Mouse (Mus musculus) neural tube, embryonic 15.5 days (tissue): ENCODE data around the gene Trp53tg5. TPM values are rescaled to one million over a fixed set of nuclear protein-coding genes. Genes with fewer than 3 reads are reported as not detected.

Experiments
- ATAC-seq: fragments of 200-750 bp; cut with Nextera tagmentation; 2 replicates; pipeline ENCODE4 v1.8.0; 2017; ENCODE audit warnings: mild to moderate bottlenecking, moderate TSS enrichment, moderate library complexity; ENCODE audit not compliant: low FRiP score
- H3K27ac ChIP-seq: fragments of 300-500 bp; sonication (generic); replicated peaks from 2 replicates; pipeline ENCODE4 v1.5.1; 2015; ENCODE audit warnings: mild to moderate bottlenecking, inconsistent platforms
- H3K27me3 ChIP-seq: fragments of 300-500 bp; sonication (generic); replicated peaks from 2 replicates; pipeline ENCODE4 v1.6.1; 2015; ENCODE audit warnings: inconsistent platforms
- H3K36me3 ChIP-seq: fragments of 300-500 bp; sonication (generic); 2 replicates; pipeline ENCODE4 v1.6.1; 2015; ENCODE audit warnings: inconsistent platforms
- H3K4me1 ChIP-seq: fragments of 300-500 bp; sonication (generic); 2 replicates; pipeline ENCODE4 v1.6.1; 2015; ENCODE audit warnings: inconsistent platforms
- H3K4me2 ChIP-seq: fragments of 300-500 bp; sonication (generic); 2 replicates; pipeline ENCODE4 v1.6.1; 2015; ENCODE audit warnings: inconsistent platforms, mild to moderate bottlenecking, moderate library complexity
- H3K4me3 ChIP-seq: fragments of 300-500 bp; sonication (generic); replicated peaks from 2 replicates; pipeline ENCODE4 v1.5.1; 2015; ENCODE audit warnings: mild to moderate bottlenecking, inconsistent platforms
- H3K9ac ChIP-seq: fragments of 300-500 bp; sonication (generic); replicated peaks from 2 replicates; pipeline ENCODE4 v1.6.1; 2015; ENCODE audit warnings: mild to moderate bottlenecking, inconsistent platforms
- H3K9me3 ChIP-seq: fragments of 300-500 bp; sonication (generic); replicated peaks from 2 replicates; pipeline ENCODE4 v1.6.1; 2016; ENCODE audit warnings: inconsistent platforms
- WGBS: fragments of 180-500 bp; shearing (Covaris S2); methylation state at CpG from one replicate; pipeline ENCODE4 v1.1.7; 2015; ENCODE audit warnings: mixed read lengths; 5-methylcytosine and 5-hydroxymethylcytosine counted together
- polyA plus RNA-seq: library from polyadenylated mRNA; unstranded; fragments of >200 nt; fragmentation: Nextera tagmentation; extraction: Ambion mirVana; gene quantifications from 2 replicates; pipeline ENCODE4 v1.2.1, GENCODE M21; 2015

The Trp53tg5 gene
- polyA plus RNA-seq, 1 experiment from 2014 or later = not detected

DNA sequence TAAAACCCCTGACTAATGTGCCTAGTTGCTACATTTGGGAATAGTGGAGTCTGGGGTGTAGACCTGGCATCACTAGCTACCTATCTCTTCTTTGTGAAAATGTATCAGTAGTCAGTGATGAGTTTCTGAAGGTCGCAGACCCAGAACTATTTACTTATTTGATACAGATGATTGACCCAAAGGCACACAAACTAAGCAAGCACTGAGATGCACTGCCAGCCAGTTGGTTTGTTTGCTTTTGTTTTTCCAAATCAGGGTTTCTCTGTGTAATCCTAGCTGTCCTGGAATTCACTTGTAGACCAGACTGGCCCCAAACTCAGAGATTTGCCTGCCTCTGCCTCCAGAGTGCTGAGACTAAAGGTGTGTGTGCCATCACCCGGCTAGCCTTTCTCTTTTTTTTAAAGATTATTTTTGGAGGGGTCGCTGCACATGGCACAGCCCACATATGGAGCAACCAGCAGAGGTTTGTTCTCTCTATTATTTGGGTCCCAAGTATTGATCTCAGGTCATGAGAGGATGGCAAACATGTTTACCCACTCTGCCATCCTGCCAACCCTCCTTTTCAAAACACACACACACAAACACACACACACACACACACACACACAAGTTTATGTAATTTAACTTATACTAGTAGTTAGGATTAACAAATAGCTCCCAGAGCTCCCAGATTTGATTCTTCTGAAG, 28.0 kb downstream of the Trp53tg5 start:
- no peaks in the 10 kb centered on the region for H3K36me3 ChIP-seq
- no peak overlapping the region for H3K9ac ChIP-seq
- peaks cover 21% of the 10 kb centered on the region for H3K27me3 ChIP-seq
- peaks cover 26% of the 10 kb centered on the region for H3K4me1 ChIP-seq
- no peaks in the 10 kb centered on the region for H3K9me3 ChIP-seq
- no peak for ATAC-seq
- no peak overlapping the region for H3K4me2 ChIP-seq
- 91% methylated on average over 3 of the region's 3 CpGs for WGBS
- no peak overlapping the region for H3K4me3 ChIP-seq
- H3K27ac ChIP-seq = no peak overlapping the region

DNA sequence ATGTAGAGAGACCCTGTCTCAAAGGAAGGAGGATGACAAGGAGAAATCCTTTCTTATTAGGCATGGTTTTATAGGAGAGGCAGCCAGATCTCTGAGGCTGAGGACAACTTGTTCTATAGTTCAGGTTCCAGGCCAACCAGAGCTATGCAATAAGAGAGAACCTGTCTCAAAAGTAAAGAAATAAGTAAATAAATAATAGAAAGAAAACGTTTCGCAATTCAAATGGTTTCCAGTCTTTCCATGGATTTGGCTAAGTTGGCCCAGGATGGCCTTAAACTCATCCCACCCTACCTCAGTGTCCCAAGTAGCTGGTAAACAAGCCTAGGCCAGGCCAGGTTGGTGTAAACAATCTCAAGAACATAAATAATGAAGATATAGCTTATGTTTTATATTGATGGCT, 28.8 kb downstream of the Trp53tg5 start:
- no peak overlapping the region for H3K4me2 ChIP-seq
- no peaks in the 10 kb centered on the region for H3K36me3 ChIP-seq
- no peak overlapping the region for H3K27ac ChIP-seq
- no peak overlapping the region for H3K4me3 ChIP-seq
- ATAC-seq = no peak
- H3K27me3 ChIP-seq = peaks cover 21% of the 10 kb centered on the region
- no peak overlapping the region for H3K9ac ChIP-seq
- H3K4me1 ChIP-seq = peaks cover 26% of the 10 kb centered on the region
- 82% methylated on average over 2 of the region's 2 CpGs for whole genome bisulfite sequencing
- H3K9me3 ChIP-seq = no peaks in the 10 kb centered on the region

- ATAC-seq = 0 out of 2 replicates have a peak, but pooled peaks have one; percentile 17
Observed at GRCm38 (mm10) chr2:164443460-164444000, 30.0 kb downstream of the Trp53tg5 start, which contains the start of gene Sdc4. Sdc4 (minus strand) TSS chr2:164443887.

DNA sequence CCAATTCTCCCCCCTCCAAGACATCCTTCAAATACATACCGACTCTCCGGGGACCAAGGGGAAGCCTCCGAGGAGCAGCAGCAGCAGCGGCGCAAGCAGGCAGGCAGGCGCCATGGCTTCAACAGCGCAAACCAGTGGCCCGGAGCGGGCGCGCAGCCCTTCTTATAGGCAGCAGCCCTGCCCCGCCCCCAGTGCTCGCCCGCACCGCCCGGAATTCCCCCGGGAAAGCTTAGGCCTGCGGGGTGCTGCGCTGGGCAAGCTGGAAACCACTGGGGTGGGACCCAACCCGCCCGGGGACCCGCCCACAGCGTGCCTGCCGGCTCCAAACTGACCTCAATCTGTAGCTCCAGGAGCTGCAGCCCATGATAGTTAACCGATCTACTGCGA, 30.5 kb downstream of the Trp53tg5 start:
- peak; percentile 87 for ATAC-seq
- Histone ChIP-seq H3K4me3 (peak overlapping the region; percentile 53), H3K27ac (peak overlapping the region; percentile 60; the same call in 1 of the 2 replicates), H3K27me3 (peaks cover 21% of the 10 kb centered on the region), H3K36me3 (no peaks in the 10 kb centered on the region), H3K9ac (peak overlapping the region; percentile 61), H3K4me1 (peaks cover 26% of the 10 kb centered on the region), H3K4me2 (peak overlapping the region; percentile 98), H3K9me3 (no peaks in the 10 kb centered on the region)
- WGBS = under 1% methylated on average over 26 of the region's 26 CpGs

More at GRCm38 (mm10) chr2:164443460-164444000, 30.0 kb downstream of the Trp53tg5 start, which contains the start of gene Sdc4:
- Histone ChIP-seq H3K27ac (peak within 1 kb of the TSS; percentile 60; the same call in 1 of the 2 replicates), H3K9ac (peak within 1 kb of the TSS; percentile 61), H3K9me3 (no peaks in the 10 kb centered on the region), H3K27me3 (peaks cover 21% of the 10 kb centered on the region), H3K4me2 (peak within 1 kb of the TSS; percentile 98), H3K36me3 (no peaks in the 10 kb centered on the region), H3K4me3 (peak within 1 kb of the TSS; percentile 53), H3K4me1 (peaks cover 26% of the 10 kb centered on the region)
- 7% methylated on average over 18 of the region's 18 CpGs for WGBS

DNA sequence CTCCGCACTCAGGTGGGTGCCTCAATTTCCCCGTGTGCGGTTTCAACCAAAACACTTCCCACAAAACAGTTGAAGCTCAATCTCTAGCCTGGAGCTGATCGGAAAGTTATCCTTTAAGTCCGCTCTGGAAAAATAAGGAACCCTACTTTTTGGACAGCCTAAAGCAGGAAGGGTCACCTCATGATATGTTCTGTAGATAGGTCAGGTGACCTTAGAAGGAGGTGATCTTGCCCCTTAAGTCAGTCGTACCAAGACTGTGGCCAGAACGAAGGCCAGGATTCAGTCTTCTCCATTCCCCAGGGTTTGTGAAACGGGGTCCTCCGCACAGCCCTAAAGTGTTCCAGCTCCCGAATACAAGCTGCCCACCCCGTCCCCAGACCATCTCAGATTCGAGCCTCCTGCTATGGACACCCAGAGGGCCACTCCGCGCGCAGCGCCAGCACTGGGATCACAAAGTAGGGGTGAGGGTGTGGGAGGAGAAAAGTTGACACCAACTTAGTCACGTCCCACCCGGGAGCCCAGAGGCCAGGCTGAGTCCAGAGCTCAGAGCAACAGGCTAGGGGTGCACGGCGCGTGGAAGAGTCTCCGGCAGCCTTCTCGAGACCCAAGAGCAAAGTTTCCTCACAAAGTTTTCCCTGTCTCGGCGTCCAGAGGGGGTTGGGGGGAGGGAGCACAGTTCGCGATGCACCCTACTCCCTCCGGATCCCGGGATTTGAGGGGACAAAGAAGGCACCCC, 31.0 kb downstream of the Trp53tg5 start:
- peak; percentile 28 for ATAC-seq
- H3K4me2 ChIP-seq = peak overlapping the region; percentile 98
- H3K9ac ChIP-seq = peak overlapping the region; percentile 61
- H3K4me3 ChIP-seq = peak overlapping the region; percentile 53
- peaks cover 21% of the 10 kb centered on the region for H3K27me3 ChIP-seq
- H3K27ac ChIP-seq = peak overlapping the region; percentile 60; the same call in 1 of the 2 replicates
- H3K36me3 ChIP-seq = no peaks in the 10 kb centered on the region
- 3% methylated on average over 29 of the region's 29 CpGs for whole genome bisulfite sequencing
- H3K9me3 ChIP-seq = no peaks in the 10 kb centered on the region
- H3K4me1 ChIP-seq = peaks cover 26% of the 10 kb centered on the region

GRCm38 (mm10) chr2:164441731-164442130, 31.8 kb downstream of the Trp53tg5 start:
- Histone ChIP-seq H3K36me3 (no peaks in the 10 kb centered on the region), H3K9me3 (no peaks in the 10 kb centered on the region), H3K4me2 (peak overlapping the region; percentile 98), H3K9ac (no peak overlapping the region), H3K4me1 (peaks cover 26% of the 10 kb centered on the region), H3K4me3 (peak overlapping the region; percentile 53), H3K27me3 (peaks cover 21% of the 10 kb centered on the region), H3K27ac (no peak overlapping the region)
- WGBS = 20% methylated on average over 7 of the region's 7 CpGs
- ATAC-seq = no peak

- Histone ChIP-seq H3K27me3 (peaks cover 21% of the 10 kb centered on the region), H3K4me2 (peak overlapping the region; percentile 98), H3K9ac (no peak overlapping the region), H3K27ac (no peak overlapping the region), H3K36me3 (no peaks in the 10 kb centered on the region), H3K9me3 (no peaks in the 10 kb centered on the region), H3K4me3 (no peak overlapping the region), H3K4me1 (peaks cover 26% of the 10 kb centered on the region)
- 36% methylated on average over 8 of the region's 8 CpGs for WGBS
- no peak for ATAC-seq
Observed at GRCm38 (mm10) chr2:164441155-164441554, 32.4 kb downstream of the Trp53tg5 start.

DNA sequence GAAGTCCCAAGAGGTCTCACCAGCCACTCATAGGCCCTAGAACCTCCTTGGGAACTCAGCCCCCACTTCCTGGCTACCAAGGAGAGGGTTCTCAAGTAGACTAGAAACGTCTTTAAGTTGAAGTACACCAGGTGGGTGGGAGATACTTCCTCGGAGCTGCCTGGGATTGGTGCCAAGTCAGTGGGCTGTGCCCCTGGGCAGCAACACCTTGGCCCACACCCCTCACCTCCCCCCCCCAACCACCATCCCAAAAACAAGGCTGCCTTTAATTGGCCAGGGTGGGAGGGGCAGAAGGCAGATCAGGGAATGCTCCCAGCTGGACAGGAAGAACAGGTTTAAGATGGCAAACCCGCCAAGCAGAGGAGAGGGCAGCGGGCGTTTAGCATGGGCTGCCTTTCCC, 33.2 kb downstream of the Trp53tg5 start:
- Histone ChIP-seq H3K4me1 (peaks cover 26% of the 10 kb centered on the region), H3K27me3 (peaks cover 21% of the 10 kb centered on the region), H3K4me2 (no peak overlapping the region), H3K27ac (no peak overlapping the region), H3K9me3 (no peaks in the 10 kb centered on the region), H3K4me3 (no peak overlapping the region), H3K36me3 (no peaks in the 10 kb centered on the region), H3K9ac (no peak overlapping the region)
- 84% methylated on average over 5 of the region's 5 CpGs for WGBS
- ATAC-seq = no peak

- H3K4me3 ChIP-seq = no peak overlapping the region
- no peak overlapping the region for H3K27ac ChIP-seq
- ATAC-seq = no peak
Observed at GRCm38 (mm10) chr2:164439001-164439421, 34.5 kb downstream of the Trp53tg5 start.

DNA sequence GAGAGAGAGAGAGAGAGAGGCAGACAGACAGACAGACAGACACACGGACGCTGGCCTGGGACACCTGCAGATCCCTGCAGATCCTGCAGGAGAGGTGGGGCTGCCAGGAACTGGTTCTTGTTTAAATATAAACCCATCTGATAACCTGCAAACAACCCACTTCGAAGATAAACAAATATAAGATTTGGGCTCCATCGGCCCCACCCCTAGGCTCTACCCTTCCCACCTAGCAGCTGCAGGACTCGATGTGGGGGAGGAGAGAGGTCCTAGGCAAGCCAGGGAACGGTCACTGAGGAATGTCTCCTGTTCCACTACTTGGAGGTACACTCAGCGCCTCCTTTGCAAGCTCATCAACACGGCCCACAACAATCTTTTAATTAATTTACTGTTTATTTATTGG, 35.3 kb downstream of the Trp53tg5 start:
- Histone ChIP-seq H3K4me2 (no peak overlapping the region), H3K36me3 (no peaks in the 10 kb centered on the region), H3K9ac (no peak overlapping the region), H3K27ac (no peak overlapping the region), H3K4me1 (peaks cover 22% of the 10 kb centered on the region), H3K4me3 (no peak overlapping the region), H3K27me3 (peaks cover 19% of the 10 kb centered on the region), H3K9me3 (no peaks in the 10 kb centered on the region)
- no peak for ATAC-seq
- WGBS = 62% methylated on average over 8 of the region's 8 CpGs

More at GRCm38 (mm10) chr2:164439001-164439421, 34.5 kb downstream of the Trp53tg5 start:
- no peak overlapping the region for H3K9ac ChIP-seq
- 64% methylated on average over 3 of the region's 3 CpGs for WGBS
- no peak overlapping the region for H3K4me2 ChIP-seq
- H3K9me3 ChIP-seq = no peaks in the 10 kb centered on the region
- H3K4me1 ChIP-seq = peaks cover 26% of the 10 kb centered on the region
- peaks cover 19% of the 10 kb centered on the region for H3K27me3 ChIP-seq
- H3K36me3 ChIP-seq = no peaks in the 10 kb centered on the region

DNA sequence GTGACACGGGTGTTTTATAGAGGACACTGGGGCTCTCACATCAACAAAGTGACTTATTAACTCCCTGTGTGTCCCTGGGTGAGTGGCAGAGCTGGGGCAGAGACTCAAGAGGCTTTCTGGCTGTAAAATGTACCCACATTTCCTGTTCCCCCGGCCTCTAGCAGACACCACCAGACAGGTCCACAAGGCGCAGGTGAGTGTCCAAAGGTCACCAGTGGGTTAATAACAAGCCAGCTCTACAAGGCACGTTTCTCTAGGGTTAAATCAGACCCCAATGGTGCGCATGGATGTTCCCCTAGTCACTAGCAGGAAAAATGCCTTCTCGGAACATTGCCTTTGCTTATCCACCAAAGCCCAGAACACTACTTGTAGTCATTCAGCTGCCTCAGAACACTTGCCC, 35.8 kb downstream of the Trp53tg5 start:
- ATAC-seq = no peak
- WGBS = 76% methylated on average over 6 of the region's 6 CpGs
- peaks cover 18% of the 10 kb centered on the region for H3K27me3 ChIP-seq

More for the DNA sequence above, 35.8 kb downstream of the Trp53tg5 start:
- Histone ChIP-seq H3K9ac (no peak overlapping the region), H3K4me2 (no peak overlapping the region), H3K4me1 (peaks cover 17% of the 10 kb centered on the region), H3K4me3 (no peak overlapping the region), H3K27ac (no peak overlapping the region), H3K36me3 (no peaks in the 10 kb centered on the region), H3K9me3 (no peaks in the 10 kb centered on the region)
